In the genomic region with DNA sequence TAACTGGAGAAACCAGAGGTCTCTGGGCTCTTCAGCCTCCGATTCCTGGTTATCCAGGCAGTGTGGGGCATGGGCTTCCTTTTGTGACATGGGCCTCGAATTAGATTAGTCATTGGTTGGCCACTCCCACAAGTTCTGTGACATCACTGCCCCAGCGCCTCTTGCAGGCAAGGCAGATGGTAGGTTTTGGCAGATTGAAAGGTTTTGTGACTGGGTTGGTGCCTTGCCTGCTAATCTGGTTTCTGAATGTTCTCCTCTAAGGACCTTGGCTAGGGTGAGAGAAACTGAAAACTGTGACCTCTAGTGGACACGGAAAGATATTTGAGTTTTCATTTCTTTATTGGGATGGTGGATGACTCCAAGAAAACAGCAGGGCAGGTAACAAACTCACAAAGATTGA, we compare ENCODE assay signal across 11 mouse cellular contexts.
DNase-seq lines count a peak whose midpoint lies in the region; ATAC-seq and TF ChIP-seq lines count a peak whose summit lies in the region.
"Had no signal": no experiment of that assay in that cellular context is flagged by ENCODE, and none has a peak within 500 bp of the region (broad histone marks: within the 10 kb centered on the region; RNA-seq: fewer than 3 reads in every experiment).

No protein-coding gene starts in this region.

- no peak overlapping the region for H3K4me2 ChIP-seq in lung, postnatal 0 days (replicated peaks; ENCODE audit: low read depth, low read length)
- H3K4me2 ChIP-seq: heart, embryonic 13.5 days; limb, embryonic 12.5 days had no signal

- 42% methylated on average over 4 of the region's 4 CpGs for WGBS in lung, postnatal 0 days

- peak; percentile 20; the same call in 1 of the 2 replicates for TF ChIP-seq CTCF in lung, postnatal 0 days (IDR thresholded peaks at IDR 0.05)

- H3K27me3 ChIP-seq in lung, postnatal 0 days (replicated peaks; ENCODE audit: insufficient read depth, low read length) = no peaks in the 10 kb centered on the region

- H3K4me3 ChIP-seq in lung, postnatal 0 days (ENCODE audit: low read depth, low read length) = no peak overlapping the region
- H3K4me3 ChIP-seq: heart, embryonic 13.5 days; limb, embryonic 12.5 days had no signal

- H3K36me3 ChIP-seq in lung, postnatal 0 days (ENCODE audit: insufficient read depth, low read length) = no peaks in the 10 kb centered on the region
- H3K36me3 ChIP-seq: heart, embryonic 13.5 days; limb, embryonic 12.5 days had no signal

- H3K9me3 ChIP-seq in lung, postnatal 0 days (ENCODE audit: low read length) = no peaks in the 10 kb centered on the region
- H3K9me3 ChIP-seq: heart, embryonic 13.5 days; limb, embryonic 12.5 days had no signal

- DNase-seq in frontal cortex, postnatal 10 days (ENCODE audit: low spot score in 2 of 2) = no peak
- no peak for DNase-seq in lung, postnatal 0 days (ENCODE audit: low spot score)
- DNase-seq in lung, postnatal 25 days (ENCODE audit: low spot score) = no peak
- DNase-seq in ZHBTc4 (ENCODE audit: low read depth, low spot score) = peak; percentile 57
- peak; percentile 46 for DNase-seq in mesoderm, embryonic 11.5 days (ENCODE audit: low read depth, low spot score)
- no peak for DNase-seq in B cell, adult 2 months
- no peak for DNase-seq in right cerebral cortex, postnatal 4 days

- no peak for TF ChIP-seq EP300 in lung, postnatal 0 days (IDR thresholded peaks at IDR 0.05)

- no peaks in the 10 kb centered on the region for H3K4me1 ChIP-seq in lung, postnatal 0 days (ENCODE audit: insufficient read depth, low read depth, low read length)
- H3K4me1 ChIP-seq: heart, embryonic 13.5 days had no signal

- no peak overlapping the region for H3K27ac ChIP-seq in lung, postnatal 0 days (ENCODE audit: low read length)
- H3K27ac ChIP-seq: heart, embryonic 13.5 days; limb, embryonic 12.5 days; macrophage had no signal

- peak; percentile 44; the same call in 1 of the 2 replicates for ATAC-seq in frontal cortex, adult (ENCODE audit: low TSS enrichment)
- ATAC-seq in lung, postnatal 0 days = no peak

- no peak overlapping the region for H3K9ac ChIP-seq in lung, postnatal 0 days (replicated peaks; ENCODE audit: low read depth)
- H3K9ac ChIP-seq: heart, embryonic 13.5 days; limb, embryonic 12.5 days had no signal

Comparison
In these comparisons a context has a peak if more than half of its experiments do, and no peak if none do; other contexts are left out.
1. DNase-seq: peak in ZHBTc4 (single experiment) and mesoderm, embryonic 11.5 days (single experiment); none in frontal cortex, postnatal 10 days (0 of 2), lung, postnatal 0 days (single experiment), lung, postnatal 25 days (single experiment), B cell, adult 2 months (0 of 2) and right cerebral cortex, postnatal 4 days (single experiment).